Mouse (Mus musculus): Measurements from ENCODE around the gene Rasl2-9.
"Not testable (repeated sequence)": the region's sequence is repeated elsewhere in the genome, so short reads cannot be mapped to it uniquely, and the experiment has no call there.

The Rasl2-9 gene

DNA sequence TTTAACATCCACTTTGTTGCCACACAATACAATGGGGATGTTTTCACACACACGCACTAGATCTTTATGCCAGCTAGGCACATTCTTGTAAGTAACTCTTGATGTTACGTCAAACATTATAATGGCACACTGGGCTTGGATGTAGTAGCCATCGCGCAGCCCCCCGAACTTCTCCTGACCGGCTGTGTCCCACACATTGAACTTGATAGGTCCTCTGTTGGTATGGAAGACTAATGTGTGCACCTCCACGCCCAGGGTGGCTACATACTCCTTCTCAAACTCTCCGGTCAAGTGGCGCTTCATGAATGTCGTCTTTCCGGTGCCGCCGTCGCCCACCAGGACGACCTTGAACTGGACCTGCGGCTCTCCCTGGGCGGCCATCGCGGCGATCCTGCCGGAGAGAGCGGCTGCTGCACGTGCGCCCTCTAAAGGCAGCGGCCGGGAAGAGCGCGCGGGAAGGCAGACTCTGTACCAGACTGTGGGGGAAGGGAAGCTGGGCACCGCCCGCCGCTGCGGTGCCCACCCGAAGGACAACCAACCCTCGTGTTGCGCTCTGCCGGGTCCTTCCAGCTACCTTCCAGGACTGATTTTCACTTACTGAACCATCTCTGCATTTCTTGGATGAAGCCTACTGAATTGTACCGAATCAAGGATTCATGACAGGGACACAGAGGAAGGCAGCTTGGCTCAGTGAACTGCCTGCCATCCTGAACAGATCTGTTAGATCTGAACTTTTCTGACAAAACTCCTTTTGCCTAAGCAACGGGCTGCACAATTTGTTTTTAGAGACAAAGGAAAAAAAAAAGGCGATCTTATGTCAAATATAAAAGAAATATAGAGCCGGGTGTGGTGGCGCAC, at the start of gene Rasl2-9:
Rasl2-9 (minus strand) TSS at position 402 of the 858 bp plus-strand sequence.
- peak; percentile 82 for DNase-seq (ENCODE audit: low read depth, low spot score)
- H3K36me3 ChIP-seq (ENCODE audit: control insufficient read depth, insufficient read depth, low read length, poor library complexity, severe bottlenecking): no peaks in the 10 kb centered on the region
- H3K27me3 ChIP-seq (ENCODE audit: control insufficient read depth, insufficient read depth, low read length, poor library complexity, severe bottlenecking): no peaks in the 10 kb centered on the region

DNA sequence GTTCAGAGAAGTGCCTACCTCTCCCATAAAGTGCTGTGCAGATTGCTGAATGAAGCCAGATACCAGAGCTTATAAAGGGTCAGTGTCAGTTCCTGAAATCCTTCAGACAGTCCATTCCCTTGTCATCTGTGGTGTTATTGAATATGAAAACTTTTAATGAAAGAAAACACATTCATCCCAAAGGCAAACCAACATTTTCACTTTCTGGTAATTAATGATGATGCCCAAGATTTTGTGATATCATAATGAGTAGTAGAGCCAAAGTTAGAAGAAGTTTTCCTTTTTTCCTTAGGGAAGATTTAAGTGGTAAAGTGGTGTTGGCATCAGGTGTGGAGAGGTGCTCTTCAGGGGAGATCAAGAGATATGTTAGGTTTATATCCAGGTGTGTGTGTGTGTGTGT, 23.8 kb upstream of the Rasl2-9 start, which contains the start of gene Vmn1r55:
Vmn1r55 (minus strand) TSS at position 101 of the 400 bp plus-strand sequence.
- DNase-seq (ENCODE audit: low read depth, low spot score); H3K27me3 ChIP-seq (ENCODE audit: control insufficient read depth, insufficient read depth, low read length, poor library complexity, severe bottlenecking); H3K36me3 ChIP-seq (ENCODE audit: control insufficient read depth, insufficient read depth, low read length, poor library complexity, severe bottlenecking): not testable (repeated sequence)

DNA sequence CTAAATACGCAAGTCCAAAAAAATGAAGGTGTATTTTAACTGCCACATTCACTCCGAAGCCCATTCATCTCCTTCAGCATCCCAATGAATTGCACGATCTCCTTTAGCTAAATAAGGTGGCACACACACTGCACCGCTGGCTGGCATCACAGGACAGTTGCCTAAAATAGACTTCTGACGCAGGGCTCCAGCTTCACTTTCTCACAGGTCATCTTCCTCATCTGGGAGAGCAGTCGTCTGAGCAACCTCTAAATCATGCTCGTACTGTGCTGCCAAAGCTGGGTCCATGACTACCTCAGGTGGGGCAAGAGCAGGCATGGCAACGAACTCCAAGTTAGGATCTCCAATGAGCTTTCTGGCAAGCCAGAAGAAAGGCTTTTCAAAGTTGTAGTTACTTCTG, 672 bp downstream of the Rasl2-9 start:
- no peak for DNase-seq (ENCODE audit: low read depth, low spot score)

GRCm38 (mm10) chr7:5116850-5117249, 8.9 kb downstream of the Rasl2-9 start, which contains the start of gene Rfpl4:
Rfpl4 (minus strand) TSS chr7:5116950.
- DNase-seq (ENCODE audit: low read depth, low spot score): no peak
- no peaks in the 10 kb centered on the region for H3K36me3 ChIP-seq (ENCODE audit: control insufficient read depth, insufficient read depth, low read length, poor library complexity, severe bottlenecking)
- H3K27me3 ChIP-seq (ENCODE audit: control insufficient read depth, insufficient read depth, low read length, poor library complexity, severe bottlenecking): no peaks in the 10 kb centered on the region

More for the DNA sequence above, 672 bp downstream of the Rasl2-9 start:
- no peaks in the 10 kb centered on the region for H3K27me3 ChIP-seq (ENCODE audit: control insufficient read depth, insufficient read depth, low read length, poor library complexity, severe bottlenecking)
- H3K36me3 ChIP-seq (ENCODE audit: control insufficient read depth, insufficient read depth, low read length, poor library complexity, severe bottlenecking): no peaks in the 10 kb centered on the region

DNA sequence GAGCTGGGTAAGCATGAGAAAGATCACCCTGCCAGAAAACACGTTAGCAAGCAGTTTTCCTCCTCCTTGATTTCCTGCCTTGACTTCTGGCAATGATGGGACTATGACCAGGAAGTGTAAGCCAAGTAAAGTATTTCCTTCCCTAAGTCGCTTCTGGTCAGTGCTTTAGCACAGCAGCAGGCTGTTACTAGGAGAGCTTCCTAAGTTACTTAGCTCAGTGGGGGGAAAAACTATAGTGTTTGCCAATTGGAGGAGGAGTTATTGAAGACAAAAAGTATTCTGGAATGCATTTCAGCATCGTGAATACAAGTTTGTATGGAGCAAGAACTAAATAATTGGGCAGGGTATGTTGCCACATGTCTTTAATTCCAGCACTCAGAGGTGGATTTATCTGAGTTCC, 13.0 kb downstream of the Rasl2-9 start:
- DNase-seq (ENCODE audit: low read depth, low spot score): no peak
- no peaks in the 10 kb centered on the region for H3K36me3 ChIP-seq (ENCODE audit: control insufficient read depth, insufficient read depth, low read length, poor library complexity, severe bottlenecking)
- no peaks in the 10 kb centered on the region for H3K27me3 ChIP-seq (ENCODE audit: control insufficient read depth, insufficient read depth, low read length, poor library complexity, severe bottlenecking)

- no peak for DNase-seq (ENCODE audit: low read depth, low spot score)
Measured at GRCm38 (mm10) chr7:5109301-5109700, 16.4 kb downstream of the Rasl2-9 start.

GRCm38 (mm10) chr7:5108272-5108671, 17.5 kb downstream of the Rasl2-9 start:
- DNase-seq (ENCODE audit: low read depth, low spot score): no peak
- Histone ChIP-seq H3K36me3 (ENCODE audit: control insufficient read depth, insufficient read depth, low read length, poor library complexity, severe bottlenecking) (no peaks in the 10 kb centered on the region), H3K27me3 (ENCODE audit: control insufficient read depth, insufficient read depth, low read length, poor library complexity, severe bottlenecking) (no peaks in the 10 kb centered on the region)

More at GRCm38 (mm10) chr7:5109301-5109700, 16.4 kb downstream of the Rasl2-9 start:
- Histone ChIP-seq H3K27me3 (ENCODE audit: control insufficient read depth, insufficient read depth, low read length, poor library complexity, severe bottlenecking) (no peaks in the 10 kb centered on the region), H3K36me3 (ENCODE audit: control insufficient read depth, insufficient read depth, low read length, poor library complexity, severe bottlenecking) (no peaks in the 10 kb centered on the region)

GRCm38 (mm10) chr7:5102564-5102963, 23.2 kb downstream of the Rasl2-9 start:
- H3K36me3 ChIP-seq (ENCODE audit: control insufficient read depth, insufficient read depth, low read length, poor library complexity, severe bottlenecking): peaks cover 4% of the 10 kb centered on the region; the same call in 1 of the 2 replicates
- no peak for DNase-seq (ENCODE audit: low read depth, low spot score)

DNA sequence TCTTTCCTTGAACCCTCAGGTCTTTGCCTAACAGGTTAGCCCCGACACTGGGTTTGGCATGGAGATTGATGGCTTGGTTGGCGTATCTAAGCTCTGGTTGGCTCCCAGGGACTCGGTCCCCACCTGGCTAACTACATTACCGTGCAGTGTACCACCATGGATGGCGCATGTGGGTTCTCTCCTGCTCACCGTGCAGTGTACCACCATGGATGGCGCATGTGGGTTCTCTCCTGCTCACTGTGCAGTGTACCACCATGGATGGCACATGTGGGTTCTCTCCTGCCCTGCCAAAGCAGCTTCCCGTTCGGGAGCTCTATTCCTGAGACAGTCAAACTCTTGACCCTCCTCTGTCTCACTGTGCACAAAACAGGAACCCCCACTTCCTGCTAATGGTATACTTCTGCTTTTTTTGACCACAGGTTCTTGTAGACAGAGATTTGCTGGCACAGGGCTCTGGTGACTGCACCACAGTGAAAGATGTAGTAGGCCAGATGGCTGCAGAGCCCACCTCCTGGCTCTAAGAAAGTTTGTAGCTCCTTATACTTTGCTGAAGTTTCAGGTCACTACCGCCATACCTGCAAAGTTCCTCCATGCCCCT, 24.6 kb downstream of the Rasl2-9 start:
- peaks cover 6% of the 10 kb centered on the region; the same call in 1 of the 2 replicates for H3K36me3 ChIP-seq (ENCODE audit: control insufficient read depth, insufficient read depth, low read length, poor library complexity, severe bottlenecking)
- peak; percentile 84 for DNase-seq (ENCODE audit: low read depth, low spot score)
- no peaks in the 10 kb centered on the region for H3K27me3 ChIP-seq (ENCODE audit: control insufficient read depth, insufficient read depth, low read length, poor library complexity, severe bottlenecking)

More at GRCm38 (mm10) chr7:5102564-5102963, 23.2 kb downstream of the Rasl2-9 start:
- H3K27me3 ChIP-seq (ENCODE audit: control insufficient read depth, insufficient read depth, low read length, poor library complexity, severe bottlenecking): no peaks in the 10 kb centered on the region

DNA sequence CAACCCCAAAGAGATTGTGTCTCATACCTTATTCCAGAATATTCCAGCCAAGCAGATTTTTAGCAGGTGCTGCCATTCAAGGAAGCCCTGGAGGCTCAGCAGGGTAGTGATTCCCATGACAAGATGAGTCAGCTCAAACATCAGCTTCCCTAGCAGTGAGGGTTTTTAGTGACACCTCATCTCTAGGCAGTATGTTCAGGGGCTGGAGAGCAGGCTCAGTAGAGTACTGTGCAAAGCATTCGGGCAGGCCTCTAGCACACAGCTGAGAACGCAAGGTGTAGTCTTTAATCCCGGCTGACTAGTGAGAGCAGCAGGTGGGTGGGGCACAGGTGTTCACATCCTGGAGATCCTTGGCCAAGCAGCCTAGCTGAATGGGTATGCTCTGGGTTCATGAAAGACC, 26.0 kb downstream of the Rasl2-9 start:
- DNase-seq (ENCODE audit: low read depth, low spot score): no peak
- Histone ChIP-seq H3K36me3 (ENCODE audit: control insufficient read depth, insufficient read depth, low read length, poor library complexity, severe bottlenecking) (peaks cover 6% of the 10 kb centered on the region; the same call in 1 of the 2 replicates), H3K27me3 (ENCODE audit: control insufficient read depth, insufficient read depth, low read length, poor library complexity, severe bottlenecking) (no peaks in the 10 kb centered on the region)

DNA sequence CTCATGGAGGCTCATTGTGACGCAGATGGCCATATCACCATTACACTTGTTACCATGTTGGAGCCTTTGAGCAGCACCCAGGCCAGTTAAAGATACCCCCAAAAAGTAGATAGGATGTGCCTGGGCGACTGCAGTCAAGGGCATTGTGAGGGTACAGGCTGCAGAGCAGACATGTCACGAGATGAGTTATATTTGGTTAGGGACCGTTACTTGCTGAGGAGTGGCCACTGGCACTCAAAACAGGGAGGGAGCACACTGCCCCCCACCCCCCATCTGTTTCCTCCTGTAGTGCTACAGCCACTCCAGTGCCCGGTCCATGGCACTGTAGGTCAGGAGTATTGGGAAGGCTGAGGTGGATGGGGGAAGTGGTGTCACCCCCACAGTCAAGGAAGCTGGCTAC, 27.0 kb downstream of the Rasl2-9 start:
- Histone ChIP-seq H3K36me3 (ENCODE audit: control insufficient read depth, insufficient read depth, low read length, poor library complexity, severe bottlenecking) (peaks cover 7% of the 10 kb centered on the region; the same call in 1 of the 2 replicates), H3K27me3 (ENCODE audit: control insufficient read depth, insufficient read depth, low read length, poor library complexity, severe bottlenecking) (no peaks in the 10 kb centered on the region)
- no peak for DNase-seq (ENCODE audit: low read depth, low spot score)

DNA sequence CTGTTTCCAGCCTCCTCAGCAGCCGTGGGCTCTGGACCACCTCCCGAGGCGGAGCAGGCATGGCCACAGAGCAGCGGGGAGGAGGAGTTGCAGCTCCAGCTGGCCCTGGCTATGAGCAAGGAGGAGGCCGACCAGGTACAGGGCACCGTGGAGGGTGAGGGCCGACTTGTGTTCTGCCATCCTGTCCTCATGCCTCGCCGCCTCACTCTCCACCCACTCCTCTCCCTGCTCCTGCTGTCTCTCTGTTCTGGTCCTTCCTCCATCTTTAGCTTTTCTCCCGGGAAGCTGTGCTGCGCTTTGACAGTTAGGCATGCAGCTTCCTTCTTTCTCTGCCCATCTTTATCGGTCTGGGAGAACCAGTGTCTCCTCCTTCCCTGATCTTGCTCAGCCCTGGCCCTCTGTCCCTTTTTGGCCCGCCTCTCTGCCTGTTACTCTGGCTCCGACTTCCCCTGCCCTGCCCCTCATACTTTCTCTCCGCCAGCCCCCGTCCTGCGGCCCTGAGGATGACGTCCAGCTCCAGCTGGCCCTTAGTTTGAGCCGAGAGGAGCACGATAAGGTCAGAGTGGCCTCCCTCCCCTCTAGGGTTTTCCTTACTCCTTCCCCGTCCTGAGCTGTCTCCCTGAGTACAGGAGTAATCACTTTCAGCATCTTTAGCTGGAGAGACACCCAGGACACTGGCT, 32.8 kb downstream of the Rasl2-9 start:
- no peaks in the 10 kb centered on the region for H3K27me3 ChIP-seq (ENCODE audit: control insufficient read depth, insufficient read depth, low read length, poor library complexity, severe bottlenecking)
- no peak for DNase-seq (ENCODE audit: low read depth, low spot score)
- peaks cover 16% of the 10 kb centered on the region for H3K36me3 ChIP-seq (ENCODE audit: control insufficient read depth, insufficient read depth, low read length, poor library complexity, severe bottlenecking)

DNA sequence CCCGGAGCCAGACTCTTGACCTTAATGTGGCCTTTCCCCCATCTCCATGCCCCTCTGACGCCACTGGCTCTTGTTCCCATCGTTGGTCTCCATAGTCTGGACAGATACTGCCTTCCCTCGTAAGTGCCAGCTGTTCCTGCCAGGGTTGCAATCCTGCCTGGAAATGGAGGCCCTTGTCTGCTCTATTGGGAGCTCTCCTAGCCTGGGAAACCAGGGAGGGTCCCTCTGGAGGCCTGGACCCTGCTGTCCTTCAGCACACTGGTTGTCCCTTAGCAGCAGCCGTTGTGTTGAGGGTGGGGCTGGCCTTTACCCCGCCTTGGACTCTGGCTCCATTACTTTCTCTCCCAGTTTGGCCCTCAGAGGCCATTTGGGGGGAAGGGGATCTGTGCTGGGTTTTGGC, 33.4 kb downstream of the Rasl2-9 start:
- Histone ChIP-seq H3K27me3 (ENCODE audit: control insufficient read depth, insufficient read depth, low read length, poor library complexity, severe bottlenecking) (no peaks in the 10 kb centered on the region), H3K36me3 (ENCODE audit: control insufficient read depth, insufficient read depth, low read length, poor library complexity, severe bottlenecking) (peaks cover 10% of the 10 kb centered on the region)
- DNase-seq (ENCODE audit: low read depth, low spot score): no peak

DNA sequence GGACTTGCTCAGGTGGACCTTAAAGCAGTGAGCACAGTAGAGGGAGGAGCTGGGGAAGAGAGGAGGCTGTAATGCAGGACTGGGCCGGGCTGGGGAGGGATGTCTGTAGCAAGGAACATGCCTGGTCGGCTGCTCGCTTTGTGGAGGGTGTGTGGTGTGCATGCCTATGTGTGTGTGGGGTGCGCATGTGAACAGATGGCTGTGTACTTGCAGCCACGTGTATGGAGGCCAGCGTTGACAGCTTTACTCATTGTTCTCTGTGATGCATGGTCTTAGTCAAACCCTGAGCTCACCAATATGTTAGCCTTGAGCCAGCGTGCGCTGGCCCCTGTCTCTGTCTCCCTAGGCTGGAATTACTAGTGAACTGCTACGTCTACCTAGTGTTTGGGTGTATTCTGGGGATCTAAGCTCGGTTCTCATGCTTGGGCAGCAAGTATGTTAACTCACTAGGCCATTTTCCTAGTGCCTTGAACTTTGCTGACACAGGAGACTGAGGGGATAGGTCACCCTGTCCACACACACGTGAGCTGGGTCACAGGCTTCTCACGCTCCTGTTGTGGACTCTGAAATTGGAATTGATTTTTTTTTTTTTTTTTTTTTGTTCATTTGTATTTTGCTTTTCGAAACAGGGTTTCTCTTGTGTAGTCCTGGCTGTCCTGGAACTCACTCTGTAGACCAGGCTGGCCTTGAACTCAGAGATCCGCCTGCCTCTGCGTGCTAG, 34.6 kb downstream of the Rasl2-9 start:
- DNase-seq (ENCODE audit: low read depth, low spot score): no peak
- H3K27me3 ChIP-seq (ENCODE audit: control insufficient read depth, insufficient read depth, low read length, poor library complexity, severe bottlenecking): no peaks in the 10 kb centered on the region
- peaks cover 10% of the 10 kb centered on the region for H3K36me3 ChIP-seq (ENCODE audit: control insufficient read depth, insufficient read depth, low read length, poor library complexity, severe bottlenecking)
